Mouse (Mus musculus): ENCODE results near the gene Upb1. TPM values are rescaled to one million over a fixed set of nuclear protein-coding genes. Genes with fewer than 3 reads are reported as not detected.
"Not testable (repeated sequence)": the region's sequence is repeated elsewhere in the genome, so short reads cannot be mapped to it uniquely, and the experiment has no call there.

Upb1 gene
- polyA plus RNA-seq, 1 experiment from 2014 or later, result not detected

DNA sequence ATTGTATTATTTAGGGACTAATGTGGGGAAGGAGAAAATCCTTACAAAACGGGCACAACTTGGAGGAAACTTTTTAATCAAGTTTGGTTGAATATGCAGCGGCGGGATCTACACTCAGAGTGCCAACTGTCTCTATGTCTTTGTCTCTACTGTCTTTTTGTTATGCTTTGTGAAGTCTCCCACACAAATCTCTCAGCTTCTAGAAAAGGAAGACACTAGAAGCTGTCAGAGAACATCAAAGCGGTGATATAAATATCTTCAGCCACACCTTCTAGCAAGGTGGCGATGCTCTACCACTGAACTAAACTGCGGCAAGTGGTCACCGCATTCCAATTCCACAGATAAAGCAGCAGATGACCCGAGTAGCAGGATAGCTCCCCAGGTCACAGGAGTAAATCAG is 5.0 kb downstream of the Upb1 start:
- no peak for DNase-seq (ENCODE audit: low spot score)
- no peaks in the 10 kb centered on the region for H3K9me3 ChIP-seq (replicated peaks)
- WGBS, result 88% methylated on average over 8 of the region's 8 CpGs
- no peak overlapping the region for H3K27ac ChIP-seq (replicated peaks)
- H3K27me3 ChIP-seq (ENCODE audit: low read depth, poor library complexity, severe bottlenecking), result no peaks in the 10 kb centered on the region
- H3K4me1 ChIP-seq, result peaks cover 4% of the 10 kb centered on the region
- no peaks in the 10 kb centered on the region for H3K36me3 ChIP-seq
- no peak overlapping the region for H3K4me3 ChIP-seq

DNA sequence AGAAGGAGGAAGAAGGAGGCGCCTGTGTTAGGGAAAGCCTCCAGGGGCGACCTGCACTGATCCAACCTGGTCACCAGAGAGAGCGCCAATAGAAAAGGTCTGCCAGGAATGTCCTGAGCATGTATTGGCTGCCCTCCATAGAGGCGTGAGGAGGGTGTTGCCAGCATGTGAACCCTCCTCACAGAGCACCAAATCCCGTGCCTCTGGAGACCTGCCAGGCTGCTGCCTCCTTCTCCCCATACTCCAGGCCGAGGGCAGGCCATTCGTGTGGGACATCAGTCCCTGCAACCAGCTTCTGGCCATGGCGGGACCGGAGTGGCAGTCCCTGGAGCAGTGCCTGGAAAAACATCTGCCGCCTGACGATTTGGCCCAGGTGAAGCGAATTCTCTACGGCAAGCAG is 5.8 kb downstream of the Upb1 start:
- no peak overlapping the region for H3K27ac ChIP-seq (replicated peaks)
- DNase-seq (ENCODE audit: low spot score), result no peak
- no peaks in the 10 kb centered on the region for H3K9me3 ChIP-seq (replicated peaks)
- 51% methylated on average over 13 of the region's 13 CpGs for WGBS
- no peaks in the 10 kb centered on the region for H3K36me3 ChIP-seq
- H3K4me3 ChIP-seq, result no peak overlapping the region
- H3K27me3 ChIP-seq (ENCODE audit: low read depth, poor library complexity, severe bottlenecking), result no peaks in the 10 kb centered on the region
- H3K4me1 ChIP-seq, result peaks cover 10% of the 10 kb centered on the region

DNA sequence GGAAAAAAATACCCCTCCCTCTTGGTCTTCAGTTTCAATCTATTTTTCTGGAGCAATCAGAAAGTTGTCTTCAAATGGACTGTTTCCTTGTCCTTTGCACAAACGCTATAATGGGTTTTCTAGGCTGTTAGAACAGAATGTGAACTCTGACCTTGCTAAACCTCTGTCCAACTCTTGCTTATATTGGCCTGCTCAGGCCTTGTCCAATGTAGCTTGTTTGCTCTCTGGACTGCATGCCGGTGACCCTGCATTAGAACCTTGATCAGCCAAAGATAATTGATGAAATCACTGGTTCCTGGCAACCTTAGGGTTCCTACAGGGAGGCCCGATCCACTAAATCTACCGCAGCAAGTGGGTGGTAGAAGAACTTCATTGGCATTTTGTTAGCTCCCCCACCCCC is 6.8 kb downstream of the Upb1 start:
- Histone ChIP-seq H3K9me3 (replicated peaks) (no peaks in the 10 kb centered on the region), H3K27me3 (ENCODE audit: low read depth, poor library complexity, severe bottlenecking) (no peaks in the 10 kb centered on the region), H3K4me3 (no peak overlapping the region), H3K27ac (replicated peaks) (no peak overlapping the region), H3K4me1 (peaks cover 19% of the 10 kb centered on the region), H3K36me3 (no peaks in the 10 kb centered on the region)
- DNase-seq (ENCODE audit: low spot score), result no peak
- WGBS, result 84% methylated on average over 4 of the region's 4 CpGs

DNA sequence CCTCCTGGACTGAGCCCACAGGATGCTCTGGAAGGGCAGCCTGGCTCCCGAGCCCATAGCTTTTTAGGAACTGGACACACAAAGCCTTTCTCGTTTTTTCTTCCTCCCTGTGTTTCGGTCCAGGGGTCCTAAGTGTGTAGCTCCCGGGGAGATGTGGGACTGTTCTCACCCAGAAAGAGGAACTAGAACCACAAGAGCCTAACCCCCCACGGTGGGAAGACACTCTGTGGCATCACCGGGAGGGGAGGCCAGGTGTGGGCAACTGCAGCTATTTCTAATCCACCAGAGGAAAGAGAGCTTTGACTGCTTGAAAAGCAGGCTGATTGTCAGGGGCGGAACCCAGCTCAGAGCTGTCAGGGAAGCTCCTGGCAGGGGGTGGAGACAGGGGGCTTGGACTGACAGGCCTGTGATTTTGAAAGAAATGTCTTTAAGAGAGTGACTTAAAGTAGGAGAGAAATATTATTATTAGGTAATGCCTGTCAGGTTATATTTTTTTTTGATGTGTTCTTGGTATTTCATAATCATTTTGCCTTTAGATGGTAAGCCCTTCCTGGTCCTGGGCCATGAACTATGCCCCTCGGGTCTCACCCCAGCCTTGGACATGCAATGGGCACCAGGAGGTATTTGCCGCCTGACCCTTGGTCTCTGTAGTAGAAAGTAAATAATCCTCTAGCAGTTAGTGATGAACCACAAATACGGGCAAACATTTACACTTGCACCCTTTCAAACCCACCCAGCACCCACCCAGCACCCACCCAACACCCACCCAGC is 10.6 kb downstream of the Upb1 start:
- not testable (repeated sequence) for H3K4me3 ChIP-seq; H3K9me3 ChIP-seq (replicated peaks); DNase-seq (ENCODE audit: low spot score); H3K27me3 ChIP-seq (ENCODE audit: low read depth, poor library complexity, severe bottlenecking); H3K36me3 ChIP-seq
- 32% methylated on average over 10 of the region's 10 CpGs for WGBS
- Histone ChIP-seq H3K27ac (replicated peaks) (peak overlapping the region; percentile 55; the same call in 1 of the 2 replicates), H3K4me1 (peaks cover 24% of the 10 kb centered on the region)

DNA sequence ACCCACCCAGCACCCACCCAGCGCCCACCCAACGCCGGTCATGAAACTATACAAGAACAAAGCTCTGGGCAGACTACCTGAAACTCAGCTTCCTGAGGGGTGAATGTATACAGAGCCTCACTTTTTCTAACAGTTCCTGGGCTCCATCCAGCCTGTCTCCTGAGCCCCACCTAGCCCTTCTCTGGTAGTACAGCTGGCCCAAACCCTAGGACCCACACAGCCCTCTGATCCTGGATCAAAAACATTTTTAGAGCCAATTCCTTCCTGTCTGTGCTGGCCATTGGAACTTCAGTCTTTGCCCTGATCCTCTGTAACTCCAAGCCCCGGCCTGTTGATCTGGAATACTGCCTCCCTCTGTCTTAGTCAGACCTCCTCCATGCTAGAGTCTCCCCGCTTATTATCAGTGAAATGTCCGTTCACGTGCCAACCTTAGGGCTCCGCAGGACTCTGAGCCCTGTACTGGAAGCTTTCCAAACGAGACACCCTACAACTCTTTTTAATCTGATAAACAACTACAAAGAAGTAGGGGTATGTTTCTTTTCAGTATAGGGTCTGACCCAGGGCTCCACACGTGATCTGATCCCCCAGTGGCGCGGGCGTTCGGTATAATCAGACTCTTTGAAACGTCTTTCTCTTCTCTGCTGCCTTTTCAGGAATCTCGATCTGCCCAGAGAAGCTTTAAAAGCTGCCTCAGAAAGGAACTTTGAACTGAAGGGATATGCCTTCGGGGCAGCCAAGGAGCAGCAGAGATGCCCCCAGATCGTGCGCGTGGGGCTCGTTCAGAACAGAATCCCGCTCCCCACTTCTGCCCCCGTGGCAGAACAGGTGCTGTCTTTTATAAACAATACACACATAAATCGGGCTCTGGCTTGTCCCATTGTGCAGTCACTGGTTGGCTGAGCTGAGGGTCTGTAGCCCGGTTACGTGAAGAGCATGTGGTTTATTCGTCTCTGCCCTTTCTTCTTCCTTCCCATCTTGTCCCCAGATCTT is 11.5 kb downstream of the Upb1 start:
- Histone ChIP-seq H3K9me3 (replicated peaks) (no peaks in the 10 kb centered on the region), H3K36me3 (no peaks in the 10 kb centered on the region), H3K27ac (replicated peaks) (peak overlapping the region; percentile 57), H3K27me3 (ENCODE audit: low read depth, poor library complexity, severe bottlenecking) (no peaks in the 10 kb centered on the region), H3K4me1 (peaks cover 24% of the 10 kb centered on the region), H3K4me3 (no peak overlapping the region)
- DNase-seq (ENCODE audit: low spot score), result no peak
- WGBS, result 70% methylated on average over 27 of the region's 27 CpGs

DNA sequence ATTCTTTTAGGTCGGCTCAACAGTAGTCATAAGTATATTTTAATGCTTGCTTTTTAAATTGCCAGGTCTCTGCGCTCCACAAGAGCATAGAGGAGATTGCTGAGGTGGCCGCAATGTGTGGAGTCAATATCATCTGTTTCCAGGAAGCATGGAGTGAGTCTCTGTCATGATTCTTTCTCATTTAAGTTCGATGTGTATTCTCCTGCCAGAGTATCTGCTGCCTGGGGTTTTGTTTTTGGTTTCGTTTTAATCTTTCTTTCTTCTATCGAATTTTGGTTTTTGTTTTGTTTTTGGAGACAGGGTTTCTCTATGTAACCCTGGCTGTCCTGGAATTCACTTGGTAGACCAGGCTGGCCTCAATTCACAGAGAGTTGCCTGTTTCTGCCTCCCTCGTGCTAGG is 14.0 kb downstream of the Upb1 start:
- no peaks in the 10 kb centered on the region for H3K27me3 ChIP-seq (ENCODE audit: low read depth, poor library complexity, severe bottlenecking)
- H3K9me3 ChIP-seq (replicated peaks), result no peaks in the 10 kb centered on the region
- peaks cover 24% of the 10 kb centered on the region for H3K4me1 ChIP-seq
- no peak overlapping the region for H3K4me3 ChIP-seq
- DNase-seq (ENCODE audit: low spot score), result no peak
- no peak overlapping the region for H3K27ac ChIP-seq (replicated peaks)
- H3K36me3 ChIP-seq, result no peaks in the 10 kb centered on the region
- 90% methylated on average over 7 of the region's 7 CpGs for WGBS

DNA sequence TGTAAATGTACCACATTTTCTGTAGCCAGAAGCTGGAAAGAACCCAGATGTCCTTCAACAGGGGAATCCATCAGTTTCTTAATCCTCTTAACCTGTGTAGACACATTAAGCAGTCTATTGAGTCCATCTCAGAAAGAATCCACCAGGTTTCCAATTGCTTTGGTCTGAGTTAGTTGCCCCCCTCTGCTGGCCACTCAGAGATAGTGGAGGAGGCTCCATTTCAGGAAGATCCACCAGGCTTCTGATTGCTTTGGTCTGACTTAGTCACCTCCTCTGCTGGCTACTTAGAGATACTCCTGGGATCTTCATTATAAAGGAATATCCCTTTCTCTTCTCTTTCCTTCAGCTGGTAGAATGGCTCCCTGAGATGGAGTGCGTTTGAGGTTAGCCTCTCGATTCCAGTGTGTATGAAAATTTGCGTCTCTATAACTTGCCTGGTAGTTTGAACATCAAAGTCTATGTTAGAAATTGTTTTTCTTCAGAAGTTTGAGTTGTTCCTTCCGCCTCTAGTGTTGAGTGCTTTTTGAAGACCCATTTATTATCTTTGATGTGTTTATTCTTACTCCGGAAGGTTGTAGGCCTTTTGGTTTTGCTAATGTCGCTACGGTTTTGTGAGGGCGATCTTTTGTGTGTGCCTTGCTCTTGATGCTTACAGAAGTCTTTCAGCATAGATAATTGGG is 16.6 kb downstream of the Upb1 start:
- Histone ChIP-seq H3K4me1 (peaks cover 7% of the 10 kb centered on the region), H3K27ac (replicated peaks) (no peak overlapping the region), H3K27me3 (ENCODE audit: low read depth, poor library complexity, severe bottlenecking) (no peaks in the 10 kb centered on the region), H3K9me3 (replicated peaks) (no peaks in the 10 kb centered on the region), H3K4me3 (no peak overlapping the region), H3K36me3 (no peaks in the 10 kb centered on the region)
- WGBS, result 93% methylated on average over 8 of the region's 8 CpGs
- no peak for DNase-seq (ENCODE audit: low spot score)

DNA sequence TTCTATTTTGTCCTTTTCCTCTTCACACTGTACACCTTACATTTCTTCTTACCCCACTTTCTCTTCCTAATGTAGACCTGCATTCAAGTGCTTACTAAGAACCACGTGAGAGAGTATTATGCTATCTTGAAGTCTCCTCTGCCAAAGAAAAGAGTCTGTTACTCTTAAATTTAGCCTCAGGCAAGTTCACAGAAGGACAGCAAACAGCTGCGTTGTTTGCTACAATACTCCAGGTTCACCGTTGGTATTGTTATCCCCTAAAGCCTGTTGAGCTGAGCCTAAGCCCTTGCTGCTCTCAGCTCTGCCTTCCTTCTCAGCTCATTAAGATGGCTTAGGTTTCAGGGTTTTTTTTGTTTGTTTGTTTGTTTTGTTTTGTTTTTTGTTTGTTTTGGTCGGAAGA is 17.8 kb downstream of the Upb1 start:
- no peaks in the 10 kb centered on the region for H3K36me3 ChIP-seq
- WGBS, result 70% methylated on average over 4 of the region's 4 CpGs
- no peak overlapping the region for H3K4me3 ChIP-seq
- DNase-seq (ENCODE audit: low spot score), result no peak
- no peaks in the 10 kb centered on the region for H3K9me3 ChIP-seq (replicated peaks)
- no peaks in the 10 kb centered on the region for H3K4me1 ChIP-seq
- no peak overlapping the region for H3K27ac ChIP-seq (replicated peaks)
- H3K27me3 ChIP-seq (ENCODE audit: low read depth, poor library complexity, severe bottlenecking), result no peaks in the 10 kb centered on the region

DNA sequence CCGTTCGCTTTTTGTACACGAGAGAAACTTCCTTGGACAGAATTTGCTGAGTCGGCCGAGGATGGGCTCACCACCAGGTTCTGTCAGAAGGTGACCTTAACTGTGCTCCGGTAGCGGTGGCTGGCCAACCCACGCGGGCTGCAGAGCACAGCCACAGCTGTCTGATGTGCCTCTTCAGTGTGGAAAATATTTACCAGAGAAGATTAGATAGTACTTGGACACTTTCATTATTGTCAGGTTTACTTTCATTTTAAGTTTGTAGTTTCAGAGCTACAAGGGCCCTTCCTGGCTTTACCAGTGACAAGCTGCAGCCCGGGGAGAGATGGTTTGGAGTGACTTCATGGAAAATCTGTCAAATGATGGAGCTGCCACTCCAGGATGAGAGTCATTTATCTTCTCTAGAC is 23.6 kb downstream of the Upb1 start:
- 91% methylated on average over 10 of the region's 10 CpGs for WGBS

DNA sequence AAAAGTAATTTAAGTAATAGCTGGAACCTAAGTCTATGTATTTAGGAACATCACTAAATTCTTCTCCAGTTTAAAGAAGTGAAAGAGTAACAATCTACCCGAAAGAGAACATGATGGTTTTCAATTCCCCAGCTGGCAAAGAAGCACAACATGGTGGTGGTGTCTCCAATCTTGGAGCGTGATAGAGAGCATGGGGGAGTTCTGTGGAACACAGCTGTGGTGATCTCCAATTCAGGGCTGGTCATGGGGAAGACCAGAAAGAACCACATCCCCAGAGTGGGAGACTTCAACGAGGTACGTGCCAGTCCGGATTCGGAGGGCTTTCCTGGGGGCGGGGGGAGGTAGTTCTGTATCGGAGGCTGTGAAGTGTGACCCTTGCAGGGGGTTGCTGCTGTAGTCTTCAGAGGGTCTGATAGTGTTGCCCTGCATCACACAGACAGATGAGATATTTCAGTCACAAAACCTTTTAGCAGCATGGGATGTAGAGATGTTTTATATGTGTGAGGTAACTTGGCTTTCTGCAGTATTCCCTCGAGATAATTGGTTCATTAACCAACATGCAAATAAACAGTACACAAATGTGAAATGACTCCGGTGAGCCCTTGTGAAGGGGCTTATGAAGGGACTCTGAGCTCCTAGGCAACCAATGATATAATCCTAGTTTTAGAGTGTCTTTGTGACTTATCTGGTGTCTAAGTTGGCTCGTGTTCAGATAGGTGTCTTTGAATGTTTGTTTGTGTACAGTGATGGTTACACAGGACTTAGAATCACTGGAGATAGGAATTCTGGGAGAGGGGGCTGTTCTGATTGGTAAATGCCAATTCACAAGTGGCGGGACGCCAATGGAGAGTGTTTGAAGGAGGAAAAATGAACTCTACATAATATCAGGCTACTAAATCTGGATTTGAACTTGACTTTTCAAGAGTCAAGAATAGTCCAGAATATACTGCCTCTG is 27.4 kb downstream of the Upb1 start:
- WGBS, result 91% methylated on average over 13 of the region's 13 CpGs
- Histone ChIP-seq H3K9me3 (replicated peaks) (no peaks in the 10 kb centered on the region), H3K36me3 (no peaks in the 10 kb centered on the region), H3K4me3 (no peak overlapping the region), H3K27ac (replicated peaks) (no peak overlapping the region), H3K4me1 (no peaks in the 10 kb centered on the region), H3K27me3 (ENCODE audit: low read depth, poor library complexity, severe bottlenecking) (no peaks in the 10 kb centered on the region)
- no peak for DNase-seq (ENCODE audit: low spot score)

More for the DNA sequence above, 23.6 kb downstream of the Upb1 start:
- no peaks in the 10 kb centered on the region for H3K9me3 ChIP-seq (replicated peaks)
- DNase-seq (ENCODE audit: low spot score), result no peak
- no peaks in the 10 kb centered on the region for H3K36me3 ChIP-seq
- no peak overlapping the region for H3K27ac ChIP-seq (replicated peaks)
- H3K4me3 ChIP-seq, result no peak overlapping the region
- no peaks in the 10 kb centered on the region for H3K4me1 ChIP-seq
- H3K27me3 ChIP-seq (ENCODE audit: low read depth, poor library complexity, severe bottlenecking), result no peaks in the 10 kb centered on the region

DNA sequence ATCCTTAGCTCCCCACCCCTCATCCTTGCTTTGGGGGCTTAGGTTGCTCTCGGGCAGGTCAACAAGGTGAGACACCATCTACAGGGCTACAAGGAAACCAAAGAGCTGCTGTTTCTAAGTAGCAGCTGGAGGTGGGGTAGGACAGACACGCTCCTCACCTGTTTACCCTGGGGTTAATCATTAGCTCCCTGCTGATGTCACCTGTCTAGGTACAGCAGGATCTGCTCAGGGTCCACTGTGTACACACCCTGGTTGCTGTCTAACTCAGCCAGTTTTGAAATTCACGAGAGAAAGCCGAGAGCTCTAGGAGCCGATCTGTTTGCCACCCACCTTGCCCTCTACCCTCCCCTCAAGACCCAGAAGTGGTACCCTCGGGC is 28.1 kb downstream of the Upb1 start:
- 87% methylated on average over 6 of the region's 6 CpGs for WGBS
- H3K27ac ChIP-seq (replicated peaks), result no peak overlapping the region
- no peak overlapping the region for H3K4me3 ChIP-seq
- H3K36me3 ChIP-seq, result no peaks in the 10 kb centered on the region
- no peaks in the 10 kb centered on the region for H3K9me3 ChIP-seq (replicated peaks)
- DNase-seq (ENCODE audit: low spot score), result no peak
- H3K27me3 ChIP-seq (ENCODE audit: low read depth, poor library complexity, severe bottlenecking), result no peaks in the 10 kb centered on the region
- H3K4me1 ChIP-seq, result no peaks in the 10 kb centered on the region
